Mouse (Mus musculus): ENCODE results near the gene Tmed4.

- no peak for TF ChIP-seq POLR2A (IDR thresholded peaks at IDR 0.05; ENCODE audit: insufficient read depth, low read length)
- no peak for TF ChIP-seq CTCF (IDR thresholded peaks at IDR 0.05; ENCODE audit: low read depth, low read length)
These were observed 8.0 kb downstream of the Tmed4 start for GRCm38 (mm10) chr11:6266621-6267020.

Measured in ES-Bruce4 (cell line).